Mouse (Mus musculus) stomach, postnatal 0 days (tissue): Measurements from ENCODE around the gene Zfp12.

Experiments
- CTCF ChIP-seq: IDR thresholded peaks from 2 replicates; pipeline ENCODE4 v1.5.1; 2016; ENCODE audit warnings: antibody characterized with exemption, low read depth, mild to moderate bottlenecking, moderate library complexity
- EP300 ChIP-seq: optimal IDR thresholded peaks from 2 replicates; pipeline ENCODE3; 2016; ENCODE audit warnings: antibody characterized with exemption

DNA sequence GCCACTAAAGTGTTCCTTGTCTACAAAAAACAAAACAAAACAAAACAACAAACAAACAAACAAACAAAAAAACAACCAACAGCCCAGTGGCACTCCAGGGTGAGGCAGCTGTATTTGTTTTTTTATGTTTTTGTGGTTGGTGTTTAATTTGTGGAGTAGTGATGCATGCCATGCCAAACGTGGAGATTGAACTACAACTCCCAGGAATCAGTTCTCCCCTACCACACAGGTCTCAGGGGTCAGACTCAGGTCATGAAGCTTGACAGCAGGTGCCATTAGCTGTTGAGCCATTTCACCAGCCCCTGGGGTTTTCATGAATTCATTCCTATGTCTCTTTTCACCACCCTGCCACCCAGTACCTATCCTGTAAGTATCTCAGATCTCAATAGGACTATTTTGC lies 30.4 kb downstream of the Zfp12 start:
- TF ChIP-seq CTCF (no peak), EP300 (no peak)
